Mouse (Mus musculus) C2C12 (cell line): ENCODE measurements around the gene Nt5dc1. TPM values are rescaled to one million over a fixed set of nuclear protein-coding genes. Genes with fewer than 3 reads are reported as not detected.

ENCODE experiments used
- H3K27me3 ChIP-seq: one replicate; pipeline ENCODE4 v1.6.1; 2011; ENCODE audit not compliant: control insufficient read depth, insufficient read depth, insufficient read length
- H3K36me3 ChIP-seq: one replicate; pipeline ENCODE4 v1.6.1; 2011; ENCODE audit not compliant: control insufficient read depth, insufficient read depth
- H3K4me3 ChIP-seq: one replicate; pipeline ENCODE4 v1.5.1; 2011; ENCODE audit warnings: mild to moderate bottlenecking, control low read depth; ENCODE audit not compliant: poor library complexity, insufficient read depth, severe bottlenecking
- H3K79me2 ChIP-seq: one replicate; pipeline ENCODE4 v1.6.1; 2011; ENCODE audit not compliant: control insufficient read depth, insufficient read depth
- H3K79me3 ChIP-seq: one replicate; pipeline ENCODE4 v1.6.1; 2011; ENCODE audit warnings: low read depth, control low read depth
- H3ac ChIP-seq: one replicate; pipeline ENCODE3; 2011; ENCODE audit warnings: low read depth; ENCODE audit not compliant: control insufficient read depth, insufficient read length
- CEBPB ChIP-seq: IDR thresholded peaks from one replicate; pipeline ENCODE4 v1.6.1; 2011; ENCODE audit warnings: low read depth, mild to moderate bottlenecking, control low read depth, moderate library complexity
- CTCF ChIP-seq: IDR thresholded peaks from one replicate; pipeline ENCODE4 v1.5.1; 2011; ENCODE audit not compliant: control insufficient read depth, insufficient read depth, insufficient read length
- FOSL1 ChIP-seq: IDR thresholded peaks from one replicate; pipeline ENCODE4 v1.8.0; 2011; ENCODE audit warnings: mild to moderate bottlenecking, low read length; ENCODE audit not compliant: poor library complexity, insufficient read depth, severe bottlenecking
- MAX ChIP-seq: IDR thresholded peaks from one replicate; pipeline ENCODE4 v1.6.1; 2011; ENCODE audit warnings: mild to moderate bottlenecking, control low read depth
- MYOD1 ChIP-seq: IDR thresholded peaks from one replicate; pipeline ENCODE4 v1.6.1; 2011; ENCODE audit warnings: low read depth; ENCODE audit not compliant: control insufficient read depth, insufficient read length
- MYOG ChIP-seq: IDR thresholded peaks from one replicate; pipeline ENCODE4 v1.6.1; 2011; ENCODE audit not compliant: control insufficient read depth, insufficient read length; ENCODE audit errors: extremely low read depth
- USF1 ChIP-seq: IDR thresholded peaks from one replicate; pipeline ENCODE4 v1.6.1; 2011; ENCODE audit warnings: low read depth, mild to moderate bottlenecking, control low read depth, moderate library complexity
- polyA plus RNA-seq: library from polyadenylated mRNA; unstranded; fragments of >200 nt; fragmentation: generic; extraction: Trizol; gene quantifications from one replicate; pipeline ENCODE4 v1.2.1, GENCODE M21; 2012; ENCODE audit warnings: missing spikeins

The Nt5dc1 gene
- polyA plus RNA-seq, 1 experiment: 2.9 TPM

- no peak for TF ChIP-seq MYOD1
- no peak for TF ChIP-seq MAX
- Histone ChIP-seq H3K36me3 (no peaks in the 10 kb centered on the region), H3K79me3 (no peaks in the 10 kb centered on the region)
These were observed 91.2 kb downstream of the Nt5dc1 start for GRCm38 (mm10) chr10:34327144-34327543.

GRCm38 (mm10) chr10:34326701-34327100 lies 91.7 kb downstream of the Nt5dc1 start:
- no peaks in the 10 kb centered on the region for H3K79me3 ChIP-seq
- no peaks in the 10 kb centered on the region for H3K79me2 ChIP-seq
- H3ac ChIP-seq: no peak overlapping the region

More at GRCm38 (mm10) chr10:34327144-34327543, 91.2 kb downstream of the Nt5dc1 start:
- Histone ChIP-seq H3K27me3 (no peaks in the 10 kb centered on the region), H3ac (no peak overlapping the region), H3K79me2 (no peaks in the 10 kb centered on the region), H3K4me3 (no peak overlapping the region)

GRCm38 (mm10) chr10:34320809-34321208 lies 97.5 kb downstream of the Nt5dc1 start:
- no peak overlapping the region for H3K4me3 ChIP-seq
- H3K27me3 ChIP-seq: no peaks in the 10 kb centered on the region
- no peaks in the 10 kb centered on the region for H3K36me3 ChIP-seq
- H3K79me3 ChIP-seq: no peaks in the 10 kb centered on the region
- no peak overlapping the region for H3ac ChIP-seq
- H3K79me2 ChIP-seq: no peaks in the 10 kb centered on the region
- TF ChIP-seq MYOD1 (no peak), USF1 (no peak), FOSL1 (no peak), MAX (no peak), CEBPB (no peak), CTCF (no peak)

More at GRCm38 (mm10) chr10:34326701-34327100, 91.7 kb downstream of the Nt5dc1 start:
- Histone ChIP-seq H3K27me3 (no peaks in the 10 kb centered on the region), H3K36me3 (no peaks in the 10 kb centered on the region), H3K4me3 (no peak overlapping the region)
- TF ChIP-seq MYOG (no peak), FOSL1 (no peak), CEBPB (no peak), USF1 (no peak), CTCF (no peak), MYOD1 (no peak), MAX (no peak)

- Histone ChIP-seq H3ac (no peak overlapping the region), H3K36me3 (peaks cover 2% of the 10 kb centered on the region), H3K4me3 (no peak overlapping the region), H3K79me3 (no peaks in the 10 kb centered on the region), H3K79me2 (no peaks in the 10 kb centered on the region), H3K27me3 (no peaks in the 10 kb centered on the region)
- TF ChIP-seq MAX (no peak), MYOG (no peak), USF1 (no peak), MYOD1 (no peak), FOSL1 (no peak), CTCF (no peak), CEBPB (no peak)
These were observed 101.1 kb downstream of the Nt5dc1 start for GRCm38 (mm10) chr10:34317217-34317606.

GRCm38 (mm10) chr10:34316571-34317216 lies 101.7 kb downstream of the Nt5dc1 start:
- no peaks in the 10 kb centered on the region for H3K27me3 ChIP-seq
- H3K36me3 ChIP-seq: peaks cover 2% of the 10 kb centered on the region
- H3ac ChIP-seq: no peak overlapping the region
- no peak overlapping the region for H3K4me3 ChIP-seq
- no peaks in the 10 kb centered on the region for H3K79me2 ChIP-seq
- TF ChIP-seq FOSL1 (no peak), USF1 (no peak), MAX (no peak), CEBPB (no peak), CTCF (no peak), MYOG (no peak), MYOD1 (no peak)
- H3K79me3 ChIP-seq: no peaks in the 10 kb centered on the region

GRCm38 (mm10) chr10:34312536-34312935 lies 105.8 kb downstream of the Nt5dc1 start:
- Histone ChIP-seq H3K79me3 (no peaks in the 10 kb centered on the region), H3K4me3 (no peak overlapping the region), H3K27me3 (no peaks in the 10 kb centered on the region), H3K79me2 (no peaks in the 10 kb centered on the region), H3ac (no peak overlapping the region), H3K36me3 (peaks cover 2% of the 10 kb centered on the region)
- TF ChIP-seq CTCF: no peak
- no peak for TF ChIP-seq MYOD1
- TF ChIP-seq USF1: no peak
- no peak for TF ChIP-seq CEBPB
- TF ChIP-seq FOSL1: no peak
- TF ChIP-seq MAX: no peak
- TF ChIP-seq MYOG: no peak
